Mouse (Mus musculus): ENCODE measurements around the gene Zcchc4. TPM values are rescaled to one million over a fixed set of nuclear protein-coding genes. Genes with fewer than 3 reads are reported as not detected.

The Zcchc4 gene
- total RNA-seq (2015; ENCODE audit: low replicate concordance) (14.1 and 16.8 TPM in 2 replicates), total RNA-seq (2017; ENCODE audit: low replicate concordance) (14.8 and 16.0 TPM in 2 replicates)

DNA sequence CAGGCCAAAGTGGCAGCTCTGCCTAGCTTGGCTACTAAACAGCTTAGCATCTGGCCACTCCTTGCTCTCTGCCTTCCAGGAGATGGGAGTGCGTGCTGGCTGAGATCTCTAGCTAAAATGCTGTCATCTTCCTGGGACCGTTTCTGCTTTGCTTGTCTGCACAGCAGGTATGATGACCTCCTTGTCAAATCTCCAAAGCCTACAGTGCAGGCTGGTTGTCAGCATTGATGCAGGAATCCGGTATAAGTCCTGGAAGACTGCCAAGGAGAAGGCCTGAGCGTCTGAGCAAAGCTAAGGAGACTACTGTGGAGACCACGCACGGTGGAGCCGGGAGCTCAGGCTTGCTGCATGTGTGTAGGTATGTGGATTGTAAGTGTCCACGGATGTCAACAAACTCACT, at the start of gene Zcchc4:
TSS of gene Zcchc4 (plus strand) at position 173 of the 400 bp plus-strand sequence.
- no peak for ATAC-seq (replicated peaks; ENCODE audit: low FRiP score, poor library complexity, severe bottlenecking)

DNA sequence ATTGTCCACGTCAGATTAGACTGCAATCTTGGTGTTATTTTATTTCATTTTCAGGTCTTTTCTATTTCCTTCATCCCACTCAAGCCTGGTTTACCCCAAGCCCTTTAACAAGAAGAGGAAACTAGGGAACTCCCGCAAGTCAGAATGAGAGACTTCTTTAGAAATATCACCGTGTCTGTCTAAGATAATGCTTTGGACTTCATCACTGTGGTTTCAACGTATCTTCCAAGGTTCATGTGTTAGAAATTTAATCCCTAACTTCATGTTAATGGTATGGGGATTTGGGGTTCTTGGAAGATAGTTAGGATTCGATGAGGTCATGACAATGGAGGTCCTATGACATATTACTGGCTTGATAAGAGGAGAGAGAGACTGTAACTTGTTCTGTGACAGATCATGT, 47.5 kb upstream of the Zcchc4 start:
- ATAC-seq (replicated peaks; ENCODE audit: low FRiP score, poor library complexity, severe bottlenecking), result no peak

DNA sequence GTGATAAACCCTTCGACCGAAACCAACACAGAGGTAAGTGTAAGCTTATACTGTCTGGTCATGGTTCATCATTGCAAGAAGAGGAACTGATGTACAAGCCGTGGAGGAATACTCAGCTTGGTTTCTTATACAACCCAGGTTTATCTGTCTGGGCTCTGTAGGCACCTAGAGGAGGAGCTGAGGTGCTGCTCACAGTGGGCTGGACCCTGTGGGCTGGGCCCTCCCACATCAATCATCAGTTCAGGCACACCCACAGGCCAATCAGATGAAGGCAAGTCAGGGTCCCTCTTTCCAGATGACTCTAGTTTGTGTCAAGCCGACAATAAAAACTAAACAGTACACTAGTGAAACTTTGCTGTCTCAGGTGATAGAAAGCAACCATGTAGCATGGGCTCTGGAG, 42.4 kb upstream of the Zcchc4 start:
- ATAC-seq (replicated peaks; ENCODE audit: low FRiP score, poor library complexity, severe bottlenecking), result peak; percentile 34

DNA sequence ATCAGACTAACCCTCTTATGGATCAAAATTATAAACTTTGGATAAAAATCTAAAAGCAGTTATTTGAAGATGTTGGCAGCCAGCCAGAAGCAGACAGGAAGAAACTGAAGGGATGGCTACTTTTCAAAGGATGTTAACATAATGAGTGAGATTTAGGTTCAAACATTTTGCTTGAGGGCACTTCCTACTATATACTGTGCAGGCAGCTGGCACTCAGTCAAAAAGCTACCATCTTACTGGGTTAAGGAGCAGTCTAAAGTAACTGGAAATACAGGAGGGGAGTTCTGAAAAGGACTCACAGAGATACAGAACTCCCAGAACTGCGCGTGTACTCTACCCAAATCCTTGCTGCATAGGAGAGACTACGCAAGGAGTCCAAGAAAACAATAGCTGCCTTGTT, 39.2 kb upstream of the Zcchc4 start:
- no peak for ATAC-seq (replicated peaks; ENCODE audit: low FRiP score, poor library complexity, severe bottlenecking)

DNA sequence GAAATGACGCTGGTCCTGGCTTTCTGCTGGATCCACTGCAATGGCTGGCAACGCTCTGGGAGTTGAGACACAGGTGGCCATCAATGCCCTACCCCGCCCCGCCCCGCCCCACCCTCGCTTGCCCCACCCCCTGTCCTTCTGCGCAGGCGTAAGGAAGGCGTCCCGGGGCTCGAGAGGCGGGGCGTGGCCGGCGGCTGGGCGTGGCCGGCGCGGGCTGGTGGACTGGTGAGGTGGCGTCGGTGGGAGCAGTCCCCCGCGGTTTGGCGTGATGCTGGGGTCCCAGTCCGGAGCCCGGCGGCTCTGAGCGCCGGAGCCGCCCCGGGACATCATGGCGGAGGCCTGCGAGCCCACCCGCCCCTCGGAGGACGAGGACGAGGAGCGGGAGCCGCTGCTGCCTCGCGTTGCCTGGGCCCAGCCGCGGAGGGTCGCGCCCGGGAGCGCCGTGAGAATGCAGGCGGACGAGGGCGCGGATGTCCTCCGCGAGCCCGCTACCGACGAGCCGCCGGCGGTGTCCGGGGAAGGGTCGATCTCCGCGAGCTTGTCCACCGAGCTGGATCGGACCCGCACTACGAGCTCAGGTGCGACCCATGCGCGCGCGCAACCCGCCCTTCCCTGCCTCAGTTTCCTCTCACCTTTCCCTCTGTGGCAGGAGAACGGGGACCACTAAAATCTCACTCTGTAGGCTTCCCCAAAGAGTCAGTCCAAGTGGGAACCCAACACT, 33.7 kb upstream of the Zcchc4 start, which contains the start of gene Pi4k2b:
TSS of gene Pi4k2b (plus strand) at position 184 of the 721 bp plus-strand sequence.
- ATAC-seq (replicated peaks; ENCODE audit: low FRiP score, poor library complexity, severe bottlenecking), result peak; percentile 85

DNA sequence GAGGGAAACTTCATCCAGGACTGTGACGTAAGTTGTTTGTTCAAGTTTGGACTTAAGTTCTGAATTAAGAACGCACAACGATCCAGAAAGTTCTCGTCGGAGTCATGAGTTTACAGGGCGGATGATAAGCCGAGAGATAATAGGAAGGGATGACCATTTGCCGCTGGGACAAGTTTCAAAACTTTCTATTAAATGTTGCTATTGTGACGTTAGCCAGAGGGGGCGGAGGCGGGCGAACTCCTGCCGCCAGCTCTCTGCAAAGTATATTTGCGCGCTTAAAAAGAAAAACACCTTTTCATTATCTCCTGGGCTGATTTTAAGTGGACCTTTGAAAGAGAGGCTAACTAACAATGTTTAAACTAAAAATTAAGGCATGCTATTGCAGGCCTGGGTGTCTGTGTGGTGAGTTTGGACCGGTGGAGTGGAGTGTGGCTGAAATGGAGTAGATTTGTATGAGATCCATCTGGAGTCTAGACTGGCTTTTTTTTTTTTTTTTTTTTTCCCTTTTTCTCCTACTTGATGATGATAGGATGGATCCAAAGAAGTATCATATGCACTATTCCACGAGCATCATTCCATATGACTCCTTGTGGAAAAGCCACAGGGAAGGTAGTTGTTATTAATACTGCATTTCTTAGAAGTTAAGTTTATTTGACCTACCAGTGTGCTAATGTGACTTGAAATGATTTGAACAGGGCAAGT, 32.9 kb upstream of the Zcchc4 start:
- ATAC-seq (replicated peaks; ENCODE audit: low FRiP score, poor library complexity, severe bottlenecking), result peak; percentile 87

DNA sequence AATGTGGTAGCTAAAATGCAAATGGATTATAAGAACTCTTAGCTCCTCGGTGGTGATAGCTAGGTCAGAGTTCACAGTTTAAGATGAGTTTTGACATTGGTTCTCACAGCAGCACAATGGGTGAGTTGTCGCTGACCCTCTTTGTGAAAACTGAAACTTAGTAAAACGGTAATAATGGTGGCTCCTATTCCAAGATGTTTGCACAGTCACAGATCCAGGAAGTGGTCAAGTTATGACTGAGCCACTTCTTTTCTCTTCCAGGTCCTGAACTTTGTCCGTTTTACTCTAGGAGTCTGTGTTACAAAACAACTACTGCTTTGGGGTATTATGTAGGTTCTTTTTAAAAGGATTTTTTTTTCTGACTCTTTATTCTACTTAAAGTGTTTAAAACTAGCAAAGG, 32.0 kb upstream of the Zcchc4 start:
- ATAC-seq (replicated peaks; ENCODE audit: low FRiP score, poor library complexity, severe bottlenecking), result no peak

DNA sequence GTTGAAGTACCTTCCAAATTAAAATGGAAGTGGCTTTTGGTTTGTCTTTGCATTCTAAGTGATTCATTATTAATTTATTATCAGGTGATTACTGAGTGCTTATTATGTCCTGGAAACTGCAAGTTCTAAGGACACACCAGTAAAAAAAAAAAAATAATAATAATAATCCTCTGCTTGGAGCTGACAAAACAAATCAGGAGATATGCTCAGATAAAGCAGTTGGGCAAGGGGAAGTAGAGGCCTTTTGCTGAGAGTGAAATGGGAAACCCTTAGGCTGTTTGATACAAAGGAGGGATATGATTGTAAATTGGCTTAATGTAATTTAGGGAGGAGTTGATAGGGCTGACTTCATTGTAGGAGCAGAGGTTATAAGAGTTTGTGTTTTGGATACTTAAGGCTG, 28.3 kb upstream of the Zcchc4 start:
- no peak for ATAC-seq (replicated peaks; ENCODE audit: low FRiP score, poor library complexity, severe bottlenecking)

DNA sequence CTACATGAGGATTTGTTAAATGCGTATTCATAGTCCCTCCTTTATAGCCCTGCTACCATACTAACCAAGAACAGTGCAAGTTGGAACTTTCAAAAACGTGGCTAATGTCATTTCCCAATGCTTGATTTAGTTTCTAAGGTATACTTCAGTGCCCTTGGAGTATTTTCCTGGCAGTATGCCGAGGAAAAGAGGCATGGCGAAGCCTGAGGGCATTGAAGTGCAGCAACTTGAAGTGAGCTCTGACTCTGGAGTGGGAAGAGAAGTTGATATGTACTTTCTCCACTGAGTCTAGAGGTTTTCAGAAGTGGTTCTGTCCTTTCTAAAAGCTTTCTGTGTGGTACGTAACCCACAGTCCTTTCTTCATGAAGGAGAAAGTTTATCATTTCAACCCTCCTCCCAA, 26.5 kb upstream of the Zcchc4 start:
- no peak for ATAC-seq (replicated peaks; ENCODE audit: low FRiP score, poor library complexity, severe bottlenecking)

DNA sequence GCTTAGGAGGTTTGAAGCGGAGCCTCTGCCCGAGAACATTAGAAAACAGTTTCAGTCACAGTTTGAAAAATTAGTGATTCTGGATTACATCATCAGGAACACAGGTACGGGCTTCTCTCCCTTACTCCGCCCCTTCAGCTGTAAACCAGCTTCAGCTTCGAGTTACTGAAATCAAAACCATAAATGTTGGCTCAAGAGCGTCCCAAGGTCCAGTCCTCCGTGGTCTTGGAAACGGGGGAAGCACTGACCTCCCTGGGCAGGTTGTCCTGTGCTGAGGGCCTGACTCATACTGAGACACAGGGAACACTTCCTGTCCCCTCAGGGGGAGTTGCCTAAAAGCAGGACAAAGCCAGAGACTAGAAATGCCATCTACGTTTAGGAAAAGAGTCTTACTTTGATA, 22.1 kb upstream of the Zcchc4 start:
- ATAC-seq (replicated peaks; ENCODE audit: low FRiP score, poor library complexity, severe bottlenecking), result no peak

DNA sequence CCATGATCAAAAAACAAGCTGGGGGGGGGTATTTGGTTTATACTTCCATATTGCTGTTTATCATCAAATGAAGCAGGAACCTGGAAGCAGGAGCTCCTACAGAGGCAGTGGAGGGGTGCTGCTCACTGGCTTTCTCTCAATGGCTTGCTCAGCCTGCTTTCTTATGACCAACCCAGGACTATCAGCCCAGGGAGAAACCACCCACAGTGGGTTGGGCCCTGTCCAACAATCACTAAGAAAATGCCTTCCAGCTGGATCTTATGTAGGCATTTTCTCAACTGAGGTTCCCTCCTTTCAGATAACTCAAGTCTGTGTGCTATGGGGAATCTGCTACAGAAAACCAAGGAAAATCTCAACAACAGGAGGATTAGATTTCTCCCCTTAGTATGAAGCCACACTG, 21.0 kb upstream of the Zcchc4 start:
- ATAC-seq (replicated peaks; ENCODE audit: low FRiP score, poor library complexity, severe bottlenecking), result no peak

DNA sequence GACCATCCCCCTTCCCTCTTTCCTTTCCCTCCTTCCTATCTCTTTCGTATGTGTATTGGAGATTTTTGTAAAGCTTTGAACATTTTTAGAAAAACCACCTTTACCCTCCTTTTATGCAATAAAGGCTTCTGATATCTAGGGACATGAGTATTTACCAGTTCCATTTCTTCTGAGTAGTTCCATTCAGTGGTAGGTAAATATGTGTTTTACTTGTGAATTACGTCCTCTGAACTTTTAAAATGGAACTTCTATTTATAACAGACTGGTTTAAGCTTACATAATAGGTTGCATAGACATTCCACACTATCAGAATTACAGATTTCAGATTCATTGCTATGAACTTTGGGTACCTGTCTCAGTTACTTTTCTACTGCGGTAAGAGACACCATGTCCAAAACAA, 19.9 kb upstream of the Zcchc4 start:
- ATAC-seq (replicated peaks; ENCODE audit: low FRiP score, poor library complexity, severe bottlenecking), result no peak

DNA sequence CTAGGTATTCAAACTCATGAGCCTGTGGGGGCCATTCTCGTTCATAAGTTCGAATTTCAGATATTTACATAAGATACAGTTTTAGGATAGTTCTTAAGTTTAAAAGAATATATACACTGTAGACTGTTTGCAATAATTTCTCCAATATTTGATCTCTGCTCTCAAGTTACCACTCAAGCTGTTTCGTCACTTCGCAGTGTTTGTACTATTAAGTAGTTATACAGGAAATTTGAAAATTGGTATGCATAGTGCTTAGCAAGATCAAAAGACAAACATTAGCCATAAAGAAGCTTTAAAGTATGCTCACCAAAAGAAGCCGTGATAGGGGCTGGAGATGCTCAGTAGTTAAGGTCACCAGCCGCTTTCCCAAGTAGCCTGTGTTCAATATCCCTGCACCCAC, 19.2 kb upstream of the Zcchc4 start:
- no peak for ATAC-seq (replicated peaks; ENCODE audit: low FRiP score, poor library complexity, severe bottlenecking)

DNA sequence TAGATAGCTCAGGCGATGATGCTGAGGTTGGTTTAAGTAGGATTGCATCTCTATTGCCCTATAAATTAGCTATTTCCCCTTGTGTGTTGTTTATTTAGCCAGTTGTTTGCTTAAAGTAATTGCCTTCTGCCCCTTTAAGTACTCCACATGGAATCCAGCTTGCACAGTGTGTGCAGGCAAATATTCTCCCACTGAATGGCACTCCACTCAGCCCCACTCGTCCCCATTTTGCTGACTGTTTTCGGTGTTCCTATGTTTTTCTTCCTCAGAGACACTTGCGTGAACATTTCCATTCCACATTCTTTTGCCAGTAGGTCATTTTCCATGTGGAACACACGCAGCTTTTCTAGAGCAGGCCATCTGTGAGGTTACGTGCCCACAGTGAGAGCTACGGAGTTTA, 12.6 kb upstream of the Zcchc4 start:
- ATAC-seq (replicated peaks; ENCODE audit: low FRiP score, poor library complexity, severe bottlenecking), result no peak

DNA sequence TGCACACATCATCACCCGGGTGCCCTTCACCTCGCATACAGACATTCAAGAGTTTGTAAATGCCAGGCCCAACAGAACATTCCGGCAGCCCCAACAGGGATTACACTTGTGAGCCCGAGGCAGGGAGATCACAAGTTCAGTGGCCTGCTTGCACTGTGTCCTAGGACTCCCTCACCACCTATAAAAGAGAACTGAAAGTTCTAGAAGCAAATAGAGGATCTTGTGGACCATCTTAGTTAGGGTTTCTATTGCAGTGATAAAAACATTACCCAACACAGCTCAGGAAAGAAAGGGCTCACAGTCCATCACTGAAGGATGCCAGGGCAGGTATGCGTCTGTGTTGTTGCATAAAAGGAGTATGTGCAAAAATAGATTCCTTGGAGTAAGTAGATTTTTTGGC, 942 bp upstream of the Zcchc4 start:
- ATAC-seq (replicated peaks; ENCODE audit: low FRiP score, poor library complexity, severe bottlenecking), result no peak

DNA sequence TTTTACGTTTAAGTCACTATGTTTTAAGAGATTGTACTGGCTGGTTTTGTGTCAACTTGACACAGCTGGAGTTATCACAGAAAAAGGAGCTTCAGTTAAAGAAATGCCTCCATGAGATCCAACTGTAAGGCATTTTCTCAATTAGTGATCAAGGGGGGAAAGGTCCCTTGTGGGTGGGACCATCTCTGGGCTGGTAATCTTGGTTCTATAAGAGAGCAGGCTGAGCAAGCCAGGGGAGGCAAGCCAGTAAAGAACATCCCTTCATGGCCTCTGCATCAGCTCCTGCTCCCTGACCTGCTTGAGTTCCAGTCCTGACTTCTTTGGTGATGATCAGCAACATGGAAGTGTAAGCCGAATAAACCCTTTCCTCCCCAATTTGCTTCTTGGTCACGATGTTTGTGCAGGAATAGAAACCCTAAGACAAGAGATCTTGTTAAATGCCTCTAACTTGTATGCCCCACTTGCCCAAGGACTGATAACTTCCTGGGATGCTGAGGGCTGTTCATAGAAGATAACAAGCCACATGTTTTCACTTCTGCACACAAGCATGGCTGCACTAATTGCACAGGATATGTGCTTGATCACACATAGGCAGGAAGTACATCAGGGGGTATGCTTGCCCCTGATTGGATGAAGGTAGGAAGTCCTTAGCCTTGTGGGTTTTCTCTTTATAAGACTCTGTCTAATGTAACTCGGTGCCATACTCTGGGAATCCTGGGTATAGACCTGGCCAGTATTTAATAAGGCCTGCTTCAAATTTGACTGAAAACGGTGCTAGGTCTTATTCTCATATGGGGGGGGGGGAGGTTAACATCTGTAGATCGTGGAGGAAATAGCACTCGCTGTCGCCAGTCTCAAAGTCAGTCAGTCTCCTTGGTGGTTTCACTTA, 1.5 kb downstream of the Zcchc4 start:
- ATAC-seq (replicated peaks; ENCODE audit: low FRiP score, poor library complexity, severe bottlenecking), result peak; percentile 98

DNA sequence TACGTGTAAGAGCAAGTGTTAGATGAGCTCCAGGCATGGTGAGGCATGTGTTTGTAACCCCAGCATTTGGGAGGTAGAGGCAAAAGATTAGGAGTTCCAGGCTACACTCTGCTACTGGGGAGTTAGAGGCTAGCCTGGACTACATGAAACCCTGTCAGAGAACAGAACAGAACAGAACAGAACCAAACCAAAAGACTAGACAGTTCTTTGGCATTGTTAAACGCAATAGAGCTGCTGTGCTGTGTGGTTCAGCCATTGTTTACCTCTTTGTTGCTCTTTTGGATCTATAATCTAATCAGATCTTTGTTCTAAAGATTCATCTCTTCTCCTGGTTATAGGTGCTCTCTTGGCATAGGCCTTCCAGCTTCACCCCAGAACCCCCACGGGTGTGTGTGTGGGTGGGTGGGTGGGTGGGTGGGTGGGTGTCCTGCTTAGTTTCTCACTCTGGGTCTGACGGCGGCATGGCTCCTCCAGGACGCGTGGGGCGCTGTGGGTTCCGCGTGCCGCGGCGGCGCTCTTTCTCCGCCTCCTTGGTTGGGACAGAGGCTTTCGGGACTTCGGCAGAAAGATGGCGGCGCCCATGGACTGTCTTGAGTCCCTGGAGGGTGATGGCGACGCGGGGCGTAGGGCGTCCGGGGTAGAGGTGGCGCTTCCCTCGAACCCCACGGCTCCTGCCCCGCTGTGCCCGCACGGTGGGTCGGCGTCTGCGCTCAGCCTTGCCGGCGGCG, 7.5 kb downstream of the Zcchc4 start:
- peak; percentile 98 for ATAC-seq (replicated peaks; ENCODE audit: low FRiP score, poor library complexity, severe bottlenecking)

DNA sequence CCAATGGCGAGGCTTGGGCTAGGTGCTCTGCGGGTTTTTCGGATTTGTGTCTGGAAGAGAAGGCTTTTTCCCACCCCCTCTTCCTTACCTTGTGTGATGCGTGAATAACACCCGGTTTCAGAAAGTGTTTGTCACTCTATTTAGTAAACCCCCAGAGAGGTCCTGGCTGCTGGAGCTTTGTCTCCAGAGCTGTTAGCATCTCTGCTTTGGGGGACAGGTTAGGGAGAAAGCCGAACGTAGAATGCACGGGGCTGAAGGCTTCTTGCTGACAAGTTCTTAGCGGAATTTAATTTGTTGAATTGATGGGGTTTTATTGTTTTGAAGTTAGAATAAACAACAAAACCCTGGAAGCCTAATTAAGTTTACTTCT, 8.0 kb downstream of the Zcchc4 start:
- peak; percentile 28 for ATAC-seq (replicated peaks; ENCODE audit: low FRiP score, poor library complexity, severe bottlenecking)

DNA sequence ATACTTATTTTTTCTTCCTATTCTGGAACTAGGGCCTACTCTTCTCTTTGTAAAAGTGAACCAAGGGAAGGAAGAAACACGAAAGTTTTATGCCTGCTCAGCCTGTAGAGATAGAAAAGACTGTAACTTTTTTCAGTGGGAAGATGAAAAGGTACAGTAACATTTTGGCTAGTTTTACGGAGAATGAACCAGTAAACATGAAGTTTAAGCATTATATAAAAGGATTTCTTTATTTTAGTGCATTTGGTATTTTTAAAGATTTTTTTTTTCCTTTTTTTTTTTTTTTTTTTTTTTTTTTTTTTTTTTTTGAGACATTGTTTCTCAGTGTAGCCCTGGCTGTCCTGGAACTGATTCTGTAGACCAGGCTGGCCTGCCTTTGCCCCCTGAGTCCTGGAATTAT, 8.7 kb downstream of the Zcchc4 start:
- ATAC-seq (replicated peaks; ENCODE audit: low FRiP score, poor library complexity, severe bottlenecking), result no peak
